Mouse (Mus musculus) adrenal gland (tissue): ENCODE results near the gene Grn.
"Not testable (repeated sequence)": the region's sequence is repeated elsewhere in the genome, so short reads cannot be mapped to it uniquely, and the experiment has no call there.

Experiments
- intact Hi-C: fragments of 180-260 bp; cut with DNase I; formaldehyde crosslinking; loops from one replicate; pipeline ENCODE4 v1.15.1; 2025
- long read RNA-seq, 2 experiments: library from polyadenylated mRNA; unstranded; transcript quantifications; one replicate each; pipeline ENCODE4 v2.0.0; 2020; ENCODE audit warnings: borderline replicate concordance in 1 of 2; ENCODE audit not compliant: insufficient replicate concordance in 1 of 2

The Grn gene
- long read RNA-seq, experiment 1, transcript Grn-201 (13 exons, 2,340 nt): major isoform, 53 of 93 reads
- long read RNA-seq, experiment 1, partial matches to known transcripts: 38 of 93 reads
- long read RNA-seq, experiment 1, other reads (novel, unspliced or antisense): 2 of 93 reads
- long read RNA-seq, experiment 2, transcript Grn-201 (13 exons, 2,340 nt): major isoform, 42 of 65 reads
- long read RNA-seq, experiment 2, partial matches to known transcripts: 20 of 65 reads
- long read RNA-seq, experiment 2, other reads (novel, unspliced or antisense): 3 of 65 reads

- intact Hi-C loops: loop anchor here (5.0 kb wide), 1 partner anchor 283 kb away; the partner anchor contains the start of gene Nags
Observed at GRCm38 (mm10) chr11:102430121-102431017, at the start of gene Grn. TSS of gene Grn (plus strand) at chr11:102430315.

GRCm38 (mm10) chr11:102381341-102382100, 48.6 kb upstream of the Grn start:
- intact Hi-C loops: no loop called here

- intact Hi-C loops: no loop called here
Observed at GRCm38 (mm10) chr11:102382794-102383193, 47.3 kb upstream of the Grn start.

- intact Hi-C loops: no loop called here
Observed at GRCm38 (mm10) chr11:102383365-102384136, 46.6 kb upstream of the Grn start.

GRCm38 (mm10) chr11:102384418-102384817, 45.7 kb upstream of the Grn start:
- intact Hi-C loops: no loop called here

GRCm38 (mm10) chr11:102385075-102385474, 45.0 kb upstream of the Grn start:
- intact Hi-C loops: no loop called here

GRCm38 (mm10) chr11:102386121-102386520, 44.0 kb upstream of the Grn start:
- intact Hi-C loops: no loop called here

GRCm38 (mm10) chr11:102389436-102389835, 40.7 kb upstream of the Grn start:
- intact Hi-C loops: not testable (repeated sequence)

GRCm38 (mm10) chr11:102392441-102393237, 37.5 kb upstream of the Grn start:
- intact Hi-C loops: no loop called here

GRCm38 (mm10) chr11:102393238-102393634, 36.9 kb upstream of the Grn start, which contains the start of gene Rundc3a:
TSS of gene Rundc3a (plus strand) at chr11:102393403.
- intact Hi-C loops: no loop called here

- intact Hi-C loops: no loop called here
Observed at GRCm38 (mm10) chr11:102393719-102394420, 36.2 kb upstream of the Grn start.

- intact Hi-C loops: no loop called here
Observed at GRCm38 (mm10) chr11:102394421-102395124, 35.5 kb upstream of the Grn start.

GRCm38 (mm10) chr11:102395250-102395649, 34.9 kb upstream of the Grn start:
- intact Hi-C loops: no loop called here

- intact Hi-C loops: no loop called here
Observed at GRCm38 (mm10) chr11:102396263-102396662, 33.9 kb upstream of the Grn start.

GRCm38 (mm10) chr11:102396671-102397141, 33.4 kb upstream of the Grn start:
- intact Hi-C loops: no loop called here

GRCm38 (mm10) chr11:102398007-102398825, 31.9 kb upstream of the Grn start:
- intact Hi-C loops: no loop called here

- intact Hi-C loops: no loop called here
Observed at GRCm38 (mm10) chr11:102399107-102399506, 31.0 kb upstream of the Grn start.
